Mouse (Mus musculus): ENCODE results near the gene Olfr322. TPM values are rescaled to one million over a fixed set of nuclear protein-coding genes. Genes with fewer than 3 reads are reported as not detected.

Gene Olfr322
- polyA plus RNA-seq, 1 experiment, result not detected

Other genes starting within 250 kb of the Olfr322 start
- gene 1810065E05Rik, start 237.7 kb upstream of the Olfr322 start, polyA plus RNA-seq (2012; rRNA removed), result 0.07 TPM in 1 of 2 replicates, not detected in the other
- gene Gm12253, start 226.2 kb upstream of the Olfr322 start, polyA plus RNA-seq (2012; rRNA removed), result not detected in 2 replicates
- not detected in 2 replicates for gene Lypd9, start 205.9 kb upstream of the Olfr322 start, polyA plus RNA-seq (2012; rRNA removed)
- gene Olfr30, start 196.5 kb upstream of the Olfr322 start, polyA plus RNA-seq (2012; rRNA removed), result not detected in 2 replicates
- gene Olfr332, start 166.2 kb upstream of the Olfr322 start, polyA plus RNA-seq (2012; rRNA removed), result not detected in 2 replicates
- gene Olfr331, start 156.2 kb upstream of the Olfr322 start, polyA plus RNA-seq (2012; rRNA removed), result not detected in 2 replicates
- not detected in 2 replicates for gene Olfr330, start 123.9 kb upstream of the Olfr322 start, polyA plus RNA-seq (2012; rRNA removed)
- not detected in 2 replicates for gene Olfr329-ps, start 112.4 kb upstream of the Olfr322 start, polyA plus RNA-seq (2012; rRNA removed)
- gene Olfr328, start 103.1 kb upstream of the Olfr322 start, polyA plus RNA-seq (2012; rRNA removed), result not detected in 2 replicates
- not detected in 2 replicates for gene Olfr224, start 88.2 kb upstream of the Olfr322 start, polyA plus RNA-seq (2012; rRNA removed)
- not detected in 2 replicates for gene Olfr325, start 81.1 kb upstream of the Olfr322 start, polyA plus RNA-seq (2012; rRNA removed)
- gene Olfr324, start 63.7 kb upstream of the Olfr322 start, polyA plus RNA-seq (2012; rRNA removed), result not detected in 2 replicates
- gene 2210407C18Rik, start 42.7 kb upstream of the Olfr322 start, polyA plus RNA-seq (2012; rRNA removed), result not detected in 2 replicates
- gene Olfr323, start 28.3 kb upstream of the Olfr322 start, polyA plus RNA-seq (2012; rRNA removed), result not detected in 2 replicates
- gene Trim58, start 18.3 kb upstream of the Olfr322 start, polyA plus RNA-seq (2012; rRNA removed), result not detected in 2 replicates
- gene Olfr320, start 22.3 kb downstream of the Olfr322 start, polyA plus RNA-seq (2012; rRNA removed), result not detected in 2 replicates
- gene Olfr319, start 40.4 kb downstream of the Olfr322 start, polyA plus RNA-seq (2012; rRNA removed), result not detected in 2 replicates
- not detected in 2 replicates for gene Olfr318, start 65.2 kb downstream of the Olfr322 start, polyA plus RNA-seq (2012; rRNA removed)
- gene Olfr317, start 80.4 kb downstream of the Olfr322 start, polyA plus RNA-seq (2012; rRNA removed), result not detected in 2 replicates
- gene Olfr316, start 94.0 kb downstream of the Olfr322 start, polyA plus RNA-seq (2012; rRNA removed), result not detected in 2 replicates
- not detected in 2 replicates for gene Olfr315, start 114.4 kb downstream of the Olfr322 start, polyA plus RNA-seq (2012; rRNA removed)
- gene Olfr314, start 124.2 kb downstream of the Olfr322 start, polyA plus RNA-seq (2012; rRNA removed), result not detected in 2 replicates
- 4.1 and 4.7 TPM in 2 replicates for gene Fam183b, start 143.2 kb downstream of the Olfr322 start, polyA plus RNA-seq (2012; rRNA removed)
- 0.01 TPM in 1 of 2 replicates, not detected in the other for gene Olfr313, start 156.2 kb downstream of the Olfr322 start, polyA plus RNA-seq (2012; rRNA removed)
- gene Olfr312, start 170.5 kb downstream of the Olfr322 start, polyA plus RNA-seq (2012; rRNA removed), result not detected in 2 replicates
- not detected in 2 replicates for gene Olfr311, start 180.5 kb downstream of the Olfr322 start, polyA plus RNA-seq (2012; rRNA removed)
- gene Gm12258, start 188.4 kb downstream of the Olfr322 start, polyA plus RNA-seq (2012; rRNA removed), result 9.9 and 14.3 TPM in 2 replicates
- 4.6 and 4.9 TPM in 2 replicates for gene 2810021J22Rik, start 208.4 kb downstream of the Olfr322 start, polyA plus RNA-seq (2012; rRNA removed)
- gene Zfp39, start 245.4 kb downstream of the Olfr322 start, polyA plus RNA-seq (2012; rRNA removed), result 3.0 and 5.1 TPM in 2 replicates

Measured in urinary bladder, adult 2 months (tissue).